Mouse (Mus musculus): ENCODE results near the gene Zfp109. TPM values are rescaled to one million over a fixed set of nuclear protein-coding genes. Genes with fewer than 3 reads are reported as not detected.

The Zfp109 gene
- polyA plus RNA-seq, 1 experiment from 2014 or later, result 3.7 TPM

DNA sequence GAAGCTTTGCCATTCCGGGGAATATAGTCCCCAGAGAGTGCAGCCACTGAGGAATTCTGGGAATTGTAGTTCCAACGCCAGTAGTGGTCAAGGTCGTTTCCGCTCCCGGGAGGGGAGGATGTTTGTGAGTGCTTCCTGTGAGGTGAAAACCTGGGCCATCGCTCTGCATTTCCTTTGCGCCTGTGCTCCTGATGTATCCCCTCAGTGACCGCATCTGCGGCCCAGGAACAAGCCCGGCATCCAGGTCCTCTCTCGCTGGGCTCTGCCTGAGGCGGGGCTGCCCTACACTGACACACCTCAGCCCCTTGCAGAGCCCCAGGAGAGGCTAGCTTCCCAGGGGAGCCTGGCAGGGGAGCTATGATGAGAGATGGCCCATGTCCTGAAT is 32.9 kb upstream of the Zfp109 start, which contains the start of gene Zfp93:
Gene Zfp93 (plus strand): TSS at position 133 of the 385 bp plus-strand sequence.
- Histone ChIP-seq H3K27me3 (ENCODE audit: control insufficient read depth, insufficient read depth, low read length) (no peaks in the 10 kb centered on the region), H3K27ac (replicated peaks; ENCODE audit: low read depth, low read length) (peak within 1 kb of the TSS; percentile 83)

DNA sequence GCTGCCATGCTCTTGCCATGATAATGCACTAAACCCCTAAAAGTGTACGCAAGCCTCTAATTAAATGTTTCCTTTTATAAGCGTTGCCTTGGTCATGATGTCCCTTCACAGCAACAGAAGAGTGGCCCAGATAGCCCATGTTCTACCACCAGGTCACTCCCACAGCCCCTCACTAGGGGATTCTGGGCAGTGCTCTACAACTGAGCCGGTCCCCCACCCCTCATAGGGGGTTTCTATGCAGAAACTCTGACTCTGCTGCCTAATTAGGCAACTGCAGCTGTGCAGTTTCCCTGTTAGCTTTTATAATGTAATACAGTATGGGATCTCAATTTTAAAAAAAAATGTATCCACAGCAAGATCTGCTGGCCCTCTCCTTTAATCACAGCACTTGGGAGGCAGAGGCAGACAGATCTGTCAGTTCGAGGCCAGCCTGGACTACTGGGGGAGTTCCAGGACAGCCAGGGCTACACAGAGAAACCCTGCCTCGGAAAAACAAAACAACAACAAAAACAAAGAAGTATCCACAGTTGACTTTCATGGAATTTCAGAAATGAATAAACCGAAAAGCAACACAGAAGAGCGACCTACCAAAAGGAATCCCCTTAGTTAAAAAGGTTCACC is 32.4 kb upstream of the Zfp109 start:
- peak overlapping the region; percentile 68; the same call in 1 of the 2 replicates for H3K9ac ChIP-seq (replicated peaks; ENCODE audit: low read length)
- H3K4me3 ChIP-seq (replicated peaks; ENCODE audit: low read depth, low read length), result peak overlapping the region; percentile 61
- peaks cover 3% of the 10 kb centered on the region; the same call in 1 of the 2 replicates for H3K4me1 ChIP-seq (ENCODE audit: control insufficient read depth, insufficient read depth, low read length)
- no peaks in the 10 kb centered on the region for H3K27me3 ChIP-seq (ENCODE audit: control insufficient read depth, insufficient read depth, low read length)
- 36% methylated on average over 7 of the region's 7 CpGs for WGBS
- no peaks in the 10 kb centered on the region for H3K9me3 ChIP-seq (ENCODE audit: control insufficient read depth, low read length)
- H3K27ac ChIP-seq (replicated peaks; ENCODE audit: low read depth, low read length), result no peak overlapping the region
- peak overlapping the region; percentile 78 for H3K4me2 ChIP-seq (ENCODE audit: low read length)
- ATAC-seq (ENCODE audit: low FRiP score, low TSS enrichment) (peak; percentile 62), DNase-seq (no peak)
- peaks cover 5% of the 10 kb centered on the region for H3K36me3 ChIP-seq (ENCODE audit: control insufficient read depth, insufficient read depth, low read length)

More for the DNA sequence above, 32.9 kb upstream of the Zfp109 start, which contains the start of gene Zfp93:
- H3K9ac ChIP-seq (replicated peaks; ENCODE audit: low read length), result peak within 1 kb of the TSS; percentile 68; the same call in 1 of the 2 replicates
- no peaks in the 10 kb centered on the region for H3K9me3 ChIP-seq (ENCODE audit: control insufficient read depth, low read length)
- DNase-seq (peak; percentile 96), ATAC-seq (ENCODE audit: low FRiP score, low TSS enrichment) (peak; percentile 92)
- 0% methylated on average over 12 of the region's 12 CpGs for WGBS
- peak within 1 kb of the TSS; percentile 61 for H3K4me3 ChIP-seq (replicated peaks; ENCODE audit: low read depth, low read length)
- peaks cover 10% of the 10 kb centered on the region for H3K36me3 ChIP-seq (ENCODE audit: control insufficient read depth, insufficient read depth, low read length)
- peaks cover 3% of the 10 kb centered on the region; the same call in 1 of the 2 replicates for H3K4me1 ChIP-seq (ENCODE audit: control insufficient read depth, insufficient read depth, low read length)
- H3K4me2 ChIP-seq (ENCODE audit: low read length), result peak within 1 kb of the TSS; percentile 78

DNA sequence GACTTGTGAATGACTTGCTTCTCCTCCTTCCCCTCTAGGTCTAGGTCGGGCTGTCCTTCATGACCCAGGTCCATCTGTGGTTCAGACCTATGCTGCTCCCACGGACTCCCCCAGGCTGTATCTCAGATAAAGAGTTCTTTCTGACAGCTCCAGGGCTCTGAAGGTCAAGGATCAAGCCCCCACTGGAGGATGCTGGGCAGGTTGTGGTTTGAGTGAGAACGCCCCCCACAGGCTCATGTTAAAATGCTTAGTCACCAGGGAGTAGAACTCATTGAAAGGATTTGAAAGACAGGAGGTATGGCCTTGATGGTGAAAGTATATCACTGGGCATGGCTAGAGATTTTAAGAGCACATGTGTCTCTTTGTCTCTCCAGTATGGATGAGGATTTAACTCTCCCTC is 31.9 kb upstream of the Zfp109 start:
- H3K4me1 ChIP-seq (ENCODE audit: control insufficient read depth, insufficient read depth, low read length), result peaks cover 3% of the 10 kb centered on the region; the same call in 1 of the 2 replicates
- no peaks in the 10 kb centered on the region for H3K27me3 ChIP-seq (ENCODE audit: control insufficient read depth, insufficient read depth, low read length)
- DNase-seq (no peak), ATAC-seq (ENCODE audit: low FRiP score, low TSS enrichment) (0 out of 2 replicates have a peak, but pooled peaks have one; percentile 5)
- no peak overlapping the region for H3K9ac ChIP-seq (replicated peaks; ENCODE audit: low read length)
- H3K9me3 ChIP-seq (ENCODE audit: control insufficient read depth, low read length), result no peaks in the 10 kb centered on the region
- 81% methylated on average over 3 of the region's 3 CpGs for WGBS
- no peak overlapping the region for H3K27ac ChIP-seq (replicated peaks; ENCODE audit: low read depth, low read length)
- 0 out of 2 replicates have a peak, but pooled peaks cover 1% of the 10 kb centered on the region for H3K36me3 ChIP-seq (ENCODE audit: control insufficient read depth, insufficient read depth, low read length)
- H3K4me3 ChIP-seq (replicated peaks; ENCODE audit: low read depth, low read length), result no peak overlapping the region
- H3K4me2 ChIP-seq (ENCODE audit: low read length), result no peak overlapping the region

DNA sequence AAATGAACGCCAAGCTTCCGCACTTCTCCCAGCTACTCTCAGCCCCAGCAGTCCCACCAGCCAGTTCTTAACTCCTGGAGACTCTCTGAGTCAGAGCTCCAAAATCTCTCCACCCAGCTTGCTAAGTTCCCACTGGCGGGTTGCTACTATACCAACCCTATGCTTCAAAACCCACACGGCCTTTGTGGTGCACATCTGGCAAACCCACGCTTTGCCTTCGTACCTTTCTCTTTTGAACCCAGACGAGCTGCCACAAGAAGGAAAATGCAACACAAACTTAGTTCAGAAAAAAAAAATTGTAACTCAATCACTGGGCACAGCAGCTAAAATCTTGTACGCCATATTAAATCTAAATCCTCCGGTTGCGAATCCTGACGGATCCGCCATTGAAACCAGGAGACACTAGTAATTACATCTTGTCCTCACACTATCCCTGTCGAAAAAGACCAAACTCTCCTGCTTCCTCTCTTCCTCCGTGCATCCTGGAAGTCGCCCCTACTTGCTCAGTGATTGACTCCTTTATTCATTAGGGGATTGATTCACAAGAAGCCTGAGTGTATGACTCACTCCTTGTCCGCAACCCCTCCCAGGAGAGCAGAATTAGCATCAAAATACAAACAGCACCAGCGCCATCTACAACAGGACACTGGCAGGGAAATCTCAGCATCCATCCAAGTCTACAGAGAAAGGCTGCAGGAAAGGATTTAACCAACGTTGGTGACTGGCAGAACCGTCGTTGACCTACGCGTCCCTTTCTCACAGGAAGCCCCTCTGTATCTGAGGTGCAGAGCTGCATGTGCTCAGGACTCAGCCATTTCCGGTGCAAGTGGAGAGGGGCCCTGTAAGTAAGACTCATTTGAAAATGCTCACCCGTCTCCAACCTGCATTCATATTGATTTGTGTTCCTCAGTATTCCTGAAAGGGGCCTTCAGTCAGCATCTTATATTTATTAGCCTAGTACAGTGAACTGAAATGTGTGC is 31.1 kb upstream of the Zfp109 start:
- no peak overlapping the region for H3K4me3 ChIP-seq (replicated peaks; ENCODE audit: low read depth, low read length)
- DNase-seq (no peak), ATAC-seq (ENCODE audit: low FRiP score, low TSS enrichment) (no peak)
- H3K27me3 ChIP-seq (ENCODE audit: control insufficient read depth, insufficient read depth, low read length), result no peaks in the 10 kb centered on the region
- no peak overlapping the region for H3K27ac ChIP-seq (replicated peaks; ENCODE audit: low read depth, low read length)
- H3K9ac ChIP-seq (replicated peaks; ENCODE audit: low read length), result no peak overlapping the region
- no peak overlapping the region for H3K4me2 ChIP-seq (ENCODE audit: low read length)
- peaks cover 3% of the 10 kb centered on the region; the same call in 1 of the 2 replicates for H3K4me1 ChIP-seq (ENCODE audit: control insufficient read depth, insufficient read depth, low read length)
- no peaks in the 10 kb centered on the region for H3K36me3 ChIP-seq (ENCODE audit: control insufficient read depth, insufficient read depth, low read length)
- 64% methylated on average over 24 of the region's 24 CpGs for WGBS
- no peaks in the 10 kb centered on the region for H3K9me3 ChIP-seq (ENCODE audit: control insufficient read depth, low read length)

DNA sequence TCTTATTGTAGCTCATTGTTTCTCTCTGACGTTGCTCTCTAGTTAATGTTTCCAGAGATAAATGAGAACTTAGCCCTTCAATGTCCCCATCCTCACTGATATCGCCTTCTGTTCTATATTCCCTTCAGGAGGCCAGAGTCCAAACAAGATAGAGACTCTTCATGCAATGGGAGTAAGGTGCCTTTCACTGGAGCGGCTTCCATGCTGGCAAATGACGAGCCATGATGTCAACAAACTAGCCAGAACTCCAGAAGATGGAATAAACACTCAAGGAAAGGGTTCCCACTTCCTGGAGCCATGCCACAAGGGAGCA is 22.6 kb upstream of the Zfp109 start:
- ATAC-seq (ENCODE audit: low FRiP score, low TSS enrichment), result no peak
- no peak for DNase-seq
- Histone ChIP-seq H3K27ac (replicated peaks; ENCODE audit: low read depth, low read length) (no peak overlapping the region), H3K4me3 (replicated peaks; ENCODE audit: low read depth, low read length) (no peak overlapping the region), H3K4me2 (ENCODE audit: low read length) (no peak overlapping the region), H3K27me3 (ENCODE audit: control insufficient read depth, insufficient read depth, low read length) (no peaks in the 10 kb centered on the region), H3K4me1 (ENCODE audit: control insufficient read depth, insufficient read depth, low read length) (peaks cover 6% of the 10 kb centered on the region), H3K9ac (replicated peaks; ENCODE audit: low read length) (no peak overlapping the region), H3K36me3 (ENCODE audit: control insufficient read depth, insufficient read depth, low read length) (peaks cover 18% of the 10 kb centered on the region), H3K9me3 (ENCODE audit: control insufficient read depth, low read length) (no peaks in the 10 kb centered on the region)
- WGBS, result 93% methylated on average over 4 of the region's 4 CpGs

DNA sequence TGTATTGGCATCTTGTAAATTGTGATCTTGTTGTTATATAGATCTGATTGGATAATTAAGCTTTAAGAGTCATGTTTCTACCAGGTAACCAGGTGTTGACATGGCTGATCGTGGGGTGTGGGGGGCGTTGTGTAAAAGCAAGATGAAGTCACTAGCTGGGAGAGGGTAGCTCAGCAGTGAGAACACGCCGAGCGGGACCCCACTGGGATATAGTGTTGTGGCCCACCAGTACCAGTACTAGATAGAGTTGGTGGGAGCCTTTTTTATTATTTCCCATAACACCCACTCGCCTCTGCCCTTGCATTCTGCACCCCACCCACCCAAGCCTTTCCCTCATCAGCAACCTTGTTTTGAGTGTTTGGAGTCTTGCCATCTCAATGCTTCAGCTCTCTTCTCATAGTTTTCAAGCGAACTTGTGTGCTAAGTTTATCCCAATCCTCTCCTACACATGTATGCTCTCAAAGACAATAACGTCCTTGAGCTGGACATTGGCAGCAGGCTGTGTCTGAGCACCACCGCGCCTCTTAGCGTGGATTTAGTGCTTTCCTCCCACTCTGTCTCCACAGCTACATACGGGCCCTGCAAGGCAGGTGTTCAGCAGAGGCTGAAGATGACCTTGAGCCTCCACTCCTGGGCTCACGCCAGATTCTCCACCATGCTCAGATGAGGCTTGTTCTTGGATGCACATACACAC is 22.1 kb upstream of the Zfp109 start:
- no peak overlapping the region for H3K4me3 ChIP-seq (replicated peaks; ENCODE audit: low read depth, low read length)
- peaks cover 8% of the 10 kb centered on the region for H3K4me1 ChIP-seq (ENCODE audit: control insufficient read depth, insufficient read depth, low read length)
- DNase-seq (no peak), ATAC-seq (ENCODE audit: low FRiP score, low TSS enrichment) (no peak)
- no peak overlapping the region for H3K9ac ChIP-seq (replicated peaks; ENCODE audit: low read length)
- H3K27me3 ChIP-seq (ENCODE audit: control insufficient read depth, insufficient read depth, low read length), result no peaks in the 10 kb centered on the region
- H3K9me3 ChIP-seq (ENCODE audit: control insufficient read depth, low read length), result no peaks in the 10 kb centered on the region
- peaks cover 18% of the 10 kb centered on the region for H3K36me3 ChIP-seq (ENCODE audit: control insufficient read depth, insufficient read depth, low read length)
- no peak overlapping the region for H3K27ac ChIP-seq (replicated peaks; ENCODE audit: low read depth, low read length)
- no peak overlapping the region for H3K4me2 ChIP-seq (ENCODE audit: low read length)
- WGBS, result 91% methylated on average over 13 of the region's 13 CpGs

DNA sequence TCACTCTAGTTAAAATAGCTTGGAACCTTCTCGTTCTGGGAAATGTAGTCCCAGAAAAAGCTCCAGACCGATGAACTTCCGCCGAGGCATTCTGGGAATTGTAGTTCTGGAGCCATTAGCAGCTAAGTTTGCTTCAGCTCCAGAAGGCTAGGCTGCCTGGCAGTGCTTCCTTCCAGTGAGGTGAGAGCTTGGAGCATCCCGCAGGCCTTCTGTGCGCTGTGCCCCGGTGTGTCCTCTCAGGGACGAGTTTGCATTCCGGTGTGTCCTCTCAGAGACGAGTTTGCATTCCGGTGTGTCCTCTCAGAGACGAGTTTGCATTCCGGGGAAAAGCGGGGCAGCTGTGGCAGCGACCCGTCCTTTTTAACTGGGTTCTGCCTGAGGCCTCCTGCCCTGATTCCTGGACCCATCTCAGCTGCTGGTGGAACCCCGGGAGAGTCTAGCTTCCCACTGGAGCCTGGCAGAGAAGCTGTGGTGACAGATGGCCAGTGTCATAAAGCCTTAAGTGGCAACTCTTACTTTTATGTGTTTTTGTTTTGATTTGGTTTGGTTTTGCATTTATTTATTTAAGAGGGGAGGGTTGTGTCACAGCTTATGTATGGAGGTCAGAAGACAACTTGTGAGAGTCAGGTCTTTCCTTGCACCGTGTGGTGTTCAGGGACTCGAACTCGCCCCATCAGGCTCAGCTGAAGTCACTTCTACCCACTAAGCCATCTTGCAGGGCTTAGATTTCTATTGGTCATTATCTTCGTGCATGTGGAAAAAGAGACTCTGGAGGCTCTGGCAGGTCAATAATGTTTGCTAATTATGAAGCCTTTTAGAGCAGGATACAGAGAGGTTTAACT is 17.5 kb upstream of the Zfp109 start, which contains the start of gene Zfp108:
Gene Zfp108 (plus strand): TSS at position 162 of the 842 bp plus-strand sequence.
- no peaks in the 10 kb centered on the region for H3K27me3 ChIP-seq (ENCODE audit: control insufficient read depth, insufficient read depth, low read length)
- H3K9ac ChIP-seq (replicated peaks; ENCODE audit: low read length), result peak within 1 kb of the TSS; percentile 57
- ATAC-seq (ENCODE audit: low FRiP score, low TSS enrichment), result peak; percentile 91
- peak; percentile 95 for DNase-seq
- 17% methylated on average over 21 of the region's 21 CpGs for WGBS
- peaks cover under 1% of the 10 kb centered on the region; the same call in 1 of the 2 replicates for H3K36me3 ChIP-seq (ENCODE audit: control insufficient read depth, insufficient read depth, low read length)
- H3K27ac ChIP-seq (replicated peaks; ENCODE audit: low read depth, low read length), result no peak within 1 kb of the TSS; the same call in 1 of the 2 replicates
- no peaks in the 10 kb centered on the region for H3K9me3 ChIP-seq (ENCODE audit: control insufficient read depth, low read length)
- H3K4me3 ChIP-seq (replicated peaks; ENCODE audit: low read depth, low read length), result peak within 1 kb of the TSS; percentile 46
- peak within 1 kb of the TSS; percentile 71 for H3K4me2 ChIP-seq (ENCODE audit: low read length)
- H3K4me1 ChIP-seq (ENCODE audit: control insufficient read depth, insufficient read depth, low read length), result peaks cover 8% of the 10 kb centered on the region
